31 mouse cellular contexts compared by ENCODE assay signal in the genomic region with DNA sequence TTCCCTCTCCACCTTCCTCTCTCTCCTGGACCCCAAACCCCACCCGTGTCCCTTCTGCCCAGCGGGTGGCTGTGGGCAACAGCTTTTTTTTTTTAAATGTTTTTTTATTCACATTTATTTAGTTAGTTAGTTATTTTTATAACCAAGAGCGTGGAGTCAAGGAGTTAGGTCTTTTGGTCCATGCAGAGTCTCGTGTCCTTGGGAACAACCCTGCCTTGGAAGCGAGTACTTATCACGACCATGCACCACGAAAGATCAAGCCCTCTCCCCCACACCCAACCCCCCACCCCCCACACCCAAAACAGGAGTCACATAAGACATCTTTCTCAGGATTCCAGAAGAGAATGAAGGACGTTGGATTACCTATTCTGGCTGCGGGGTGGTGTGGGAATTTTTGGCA. TPM values are rescaled to one million over a fixed set of nuclear protein-coding genes. Genes with fewer than 3 reads are reported as not detected.
A peak's percentile ranks its signal among the peaks of the same experiment; 100 is the strongest.
DNase-seq lines count a peak whose midpoint lies in the region; ATAC-seq and TF ChIP-seq lines count a peak whose summit lies in the region.
"Not testable (repeated sequence)": the region's sequence is repeated elsewhere in the genome, so short reads cannot be mapped to it uniquely, and the experiment has no call there.
"Had no signal": no experiment of that assay in that cellular context is flagged by ENCODE, and none has a peak within 500 bp of the region (broad histone marks: within the 10 kb centered on the region; RNA-seq: fewer than 3 reads in every experiment).

No protein-coding gene starts in this region.

- not testable (repeated sequence) for TF ChIP-seq EP300 in CH12.LX (IDR thresholded peaks at IDR 0.05; ENCODE audit: low read length)

- intact Hi-C loops in heart, postnatal 10 days (cut with DNase I) = not testable (repeated sequence)

- TF ChIP-seq CTCF in CH12.LX (conservative IDR thresholded peaks at IDR 0.05 in 1 of 2, IDR thresholded peaks at IDR 0.05 in 1 of 2; ENCODE audit: low read depth in 2 of 2, low read length in 2 of 2) = not testable (repeated sequence)

- not testable (repeated sequence) for H3K9me3 ChIP-seq in CH12.LX (replicated peaks; ENCODE audit: low read length); kidney, embryonic 15.5 days (replicated peaks); limb, embryonic 13.5 days

- TF ChIP-seq RAD21 in CH12.LX (IDR thresholded peaks at IDR 0.05; ENCODE audit: low read depth, low read length) = not testable (repeated sequence)

- H3K27me3 ChIP-seq in CH12.LX (replicated peaks); kidney, embryonic 15.5 days; limb, embryonic 13.5 days: not testable (repeated sequence)

- in situ Hi-C loops in CH12.LX (cut with MboI; ENCODE audit: low pct_ligation_motif_present, low pct_unique_long_range_greater_than_20kb, low sequenced_read_pairs) = not testable (repeated sequence)

- DNase-seq in CH12.LX (ENCODE audit: extremely low read depth) = not testable (repeated sequence)
- peak; percentile 62 for DNase-seq in cerebellum, adult 9-10 months
- DNase-seq in heart, adult 9 months (ENCODE audit: low spot score in 2 of 2) = peak; percentile 32 to 35
- DNase-seq in heart, postnatal 10 days = peak; percentile 19 to 21
- peak; percentile 28 for DNase-seq in ovary, adult 18-20 months (ENCODE audit: low spot score)
- peak; percentile 36 for DNase-seq in urinary bladder, adult 2 months (ENCODE audit: low spot score)

- dilution Hi-C loops in CH12.LX (cut with MboI; ENCODE audit: extremely low pct_ligation_motif_present, extremely low pct_unique_long_range_greater_than_20kb, low sequenced_read_pairs) = not testable (repeated sequence)

- ATAC-seq in kidney, embryonic 15.5 days (replicated peaks; ENCODE audit: low FRiP score); limb, embryonic 13.5 days (ENCODE audit: low FRiP score, low read depth): not testable (repeated sequence)

- H3K4me2 ChIP-seq in CH12.LX (ENCODE audit: insufficient read depth, low read depth, poor library complexity, severe bottlenecking) = peak overlapping the region; percentile 85; the same call in 1 of the 2 replicates
- H3K4me2 ChIP-seq in kidney, embryonic 15.5 days = peak overlapping the region; percentile 53; the same call in 1 of the 2 replicates
- H3K4me2 ChIP-seq in limb, embryonic 13.5 days (replicated peaks) = peak overlapping the region; percentile 54

- not testable (repeated sequence) for H3K9ac ChIP-seq in CH12.LX (ENCODE audit: insufficient read depth, low read depth); kidney, embryonic 15.5 days; limb, embryonic 13.5 days

- not testable (repeated sequence) for H3K4me3 ChIP-seq in CH12.LX (replicated peaks in 1 of 3; ENCODE audit: low read depth in 2 of 3, low read length in 2 of 3, poor library complexity in 1 of 3); kidney, embryonic 15.5 days (replicated peaks); limb, embryonic 13.5 days

- H3K27ac ChIP-seq in CH12.LX (ENCODE audit: insufficient read depth, low read depth); kidney, embryonic 15.5 days; limb, embryonic 13.5 days: not testable (repeated sequence)

- not testable (repeated sequence) for H3K36me3 ChIP-seq in CH12.LX (replicated peaks in 1 of 2; ENCODE audit: control insufficient read depth in 1 of 2, insufficient read depth in 1 of 2, low read length in 1 of 2); kidney, embryonic 15.5 days; limb, embryonic 13.5 days

- not testable (repeated sequence) for H3K4me1 ChIP-seq in CH12.LX (ENCODE audit: control insufficient read depth in 1 of 2, insufficient read depth in 2 of 2); kidney, embryonic 15.5 days; limb, embryonic 13.5 days

- 51% methylated on average over 9 of the region's 9 CpGs for whole genome bisulfite sequencing in kidney, embryonic 15.5 days
- 49% methylated on average over 9 of the region's 9 CpGs for WGBS in limb, embryonic 13.5 days

- not testable (repeated sequence) for TF ChIP-seq POLR2A in CH12.LX (IDR thresholded peaks at IDR 0.05; ENCODE audit: low read depth, low read length)

- H3K79me2 ChIP-seq in CH12.LX (replicated peaks; ENCODE audit: control insufficient read depth, extremely low read depth, insufficient read depth, poor library complexity, severe bottlenecking) = not testable (repeated sequence)

RNA-seq across cellular contexts. Expression of a gene that starts 2.4 kb away (rescaled TPM):
- not detected in 2 replicates for total RNA-seq in CH12.LX (2012; rRNA removed)
- total RNA-seq in CH12.LX (2014; rRNA removed) = not detected in 2 replicates
- not detected in 2 replicates for polyA plus RNA-seq in CH12.LX (2012; ENCODE audit: insufficient read length, low read depth)
- not detected for total RNA-seq in heart, postnatal 10 days (2021)
- 0.30 and 0.49 TPM in 2 replicates for polyA plus RNA-seq in kidney, embryonic 15.5 days (2015; fragmentation: Nextera tagmentation; extraction: Ambion mirVana)
- 0.34 and 0.45 TPM in 2 replicates for polyA plus RNA-seq in limb, embryonic 13.5 days (2015; fragmentation: Nextera tagmentation; extraction: Ambion mirVana)
- polyA plus RNA-seq in urinary bladder, adult 2 months (2012; rRNA removed) = 0.04 and 0.10 TPM in 2 replicates
- total RNA-seq: adrenal gland, adult 8-10 months; G1E; gastrocnemius, postnatal 10 days; heart, postnatal 36 days; left cerebral cortex, postnatal 10 days; liver, adult 2 months; megakaryocyte-erythroid progenitor cell, adult 5-6 weeks had no signal
- polyA plus RNA-seq: C2C12; G1E; gonadal fat pad, adult 2 months; large intestine, adult 2 months; liver, adult 2 months; macrophage; midbrain, embryonic 13.5 days; neural tube, embryonic 13.5 days; stomach, embryonic 14.5 days; testis, adult 2 months had no signal

RNA-seq across cellular contexts. Expression of a gene that starts 7.7 kb away (rescaled TPM):
- total RNA-seq in CH12.LX (2012; rRNA removed) (not detected in 2 replicates), CH12.LX (2014; rRNA removed) (not detected in 2 replicates)
- polyA plus RNA-seq in CH12.LX (2012; ENCODE audit: insufficient read length, low read depth) = not detected in 2 replicates
- not detected for total RNA-seq in heart, postnatal 10 days (2021)
- polyA plus RNA-seq in kidney, embryonic 15.5 days (2015; fragmentation: Nextera tagmentation; extraction: Ambion mirVana) = not detected in 2 replicates
- polyA plus RNA-seq in limb, embryonic 13.5 days (2015; fragmentation: Nextera tagmentation; extraction: Ambion mirVana) = not detected in 2 replicates
- polyA plus RNA-seq in urinary bladder, adult 2 months (2012; rRNA removed) = not detected in 2 replicates
- total RNA-seq: adrenal gland, adult 8-10 months; G1E; gastrocnemius, postnatal 10 days; heart, postnatal 36 days; left cerebral cortex, postnatal 10 days; liver, adult 2 months; megakaryocyte-erythroid progenitor cell, adult 5-6 weeks had no signal
- polyA plus RNA-seq: C2C12; embryonic facial prominence, embryonic 10.5 days; forebrain, embryonic 13.5 days; G1E; heart, embryonic 11.5 days; hindbrain, embryonic 13.5 days; intestine, embryonic 16.5 days; kidney, embryonic 16.5 days; large intestine, adult 2 months; liver, adult 2 months; macrophage; midbrain, embryonic 13.5 days; neural tube, embryonic 13.5 days; small intestine, adult 2 months; stomach, embryonic 14.5 days; testis, adult 2 months had no signal

RNA-seq across cellular contexts. Expression of a gene that starts 11.3 kb away (rescaled TPM):
- total RNA-seq in CH12.LX (2012; rRNA removed) (not detected in 2 replicates), CH12.LX (2014; rRNA removed) (not detected in 2 replicates)
- not detected in 2 replicates for polyA plus RNA-seq in CH12.LX (2012; ENCODE audit: insufficient read length, low read depth)
- total RNA-seq in heart, postnatal 10 days (2021) = not detected
- polyA plus RNA-seq in kidney, embryonic 15.5 days (2015; fragmentation: Nextera tagmentation; extraction: Ambion mirVana) = 0.23 TPM in 1 of 2 replicates, not detected in the other
- polyA plus RNA-seq in limb, embryonic 13.5 days (2015; fragmentation: Nextera tagmentation; extraction: Ambion mirVana) = 0.46 and 0.59 TPM in 2 replicates
- polyA plus RNA-seq in urinary bladder, adult 2 months (2012; rRNA removed) = 0.07 TPM in 1 of 2 replicates, not detected in the other
- total RNA-seq: G1E; gastrocnemius, postnatal 10 days; heart, postnatal 36 days; left cerebral cortex, postnatal 10 days; liver, adult 2 months; megakaryocyte-erythroid progenitor cell, adult 5-6 weeks had no signal
- polyA plus RNA-seq: embryonic facial prominence, embryonic 10.5 days; forebrain, embryonic 13.5 days; G1E; gonadal fat pad, adult 2 months; heart, embryonic 11.5 days; hindbrain, embryonic 13.5 days; kidney, embryonic 16.5 days; large intestine, adult 2 months; liver, adult 2 months; macrophage; midbrain, embryonic 13.5 days; neural tube, embryonic 13.5 days; small intestine, adult 2 months; testis, adult 2 months had no signal

RNA-seq across cellular contexts. Expression of a gene that starts 14.4 kb away (rescaled TPM):
- not detected in 2 replicates for total RNA-seq in CH12.LX (2012; rRNA removed)
- total RNA-seq in CH12.LX (2014; rRNA removed) = not detected in 2 replicates
- polyA plus RNA-seq in CH12.LX (2012; ENCODE audit: insufficient read length, low read depth) = not detected in 2 replicates
- total RNA-seq in heart, postnatal 10 days (2021) = not detected
- polyA plus RNA-seq in kidney, embryonic 15.5 days (2015; fragmentation: Nextera tagmentation; extraction: Ambion mirVana) = not detected in 2 replicates
- polyA plus RNA-seq in limb, embryonic 13.5 days (2015; fragmentation: Nextera tagmentation; extraction: Ambion mirVana) = not detected in 2 replicates
- not detected in 2 replicates for polyA plus RNA-seq in urinary bladder, adult 2 months (2012; rRNA removed)
- total RNA-seq: adrenal gland, adult 8-10 months; G1E; gastrocnemius, postnatal 10 days; heart, postnatal 36 days; left cerebral cortex, postnatal 10 days; liver, adult 2 months; megakaryocyte-erythroid progenitor cell, adult 5-6 weeks had no signal
- polyA plus RNA-seq: C2C12; embryonic facial prominence, embryonic 10.5 days; forebrain, embryonic 13.5 days; G1E; gonadal fat pad, adult 2 months; heart, embryonic 11.5 days; hindbrain, embryonic 13.5 days; intestine, embryonic 16.5 days; kidney, embryonic 16.5 days; large intestine, adult 2 months; limb, embryonic 10.5 days; liver, adult 2 months; macrophage; midbrain, embryonic 13.5 days; neural tube, embryonic 13.5 days; small intestine, adult 2 months; stomach, embryonic 14.5 days; testis, adult 2 months had no signal

RNA-seq across cellular contexts. Expression of a gene that starts 17.3 kb away (rescaled TPM):
- total RNA-seq in CH12.LX (2012; rRNA removed) (not detected in 2 replicates), CH12.LX (2014; rRNA removed) (not detected in 2 replicates)
- not detected in 2 replicates for polyA plus RNA-seq in CH12.LX (2012; ENCODE audit: insufficient read length, low read depth)
- total RNA-seq in heart, postnatal 10 days (2021) = not detected
- 0.40 TPM in 1 of 2 replicates, not detected in the other for polyA plus RNA-seq in kidney, embryonic 15.5 days (2015; fragmentation: Nextera tagmentation; extraction: Ambion mirVana)
- polyA plus RNA-seq in limb, embryonic 13.5 days (2015; fragmentation: Nextera tagmentation; extraction: Ambion mirVana) = not detected in 2 replicates
- not detected in 2 replicates for polyA plus RNA-seq in urinary bladder, adult 2 months (2012; rRNA removed)
- total RNA-seq: adrenal gland, adult 8-10 months; G1E; gastrocnemius, postnatal 10 days; heart, postnatal 36 days; left cerebral cortex, postnatal 10 days; liver, adult 2 months; megakaryocyte-erythroid progenitor cell, adult 5-6 weeks had no signal
- polyA plus RNA-seq: C2C12; embryonic facial prominence, embryonic 10.5 days; forebrain, embryonic 13.5 days; G1E; gonadal fat pad, adult 2 months; heart, embryonic 11.5 days; hindbrain, embryonic 13.5 days; kidney, embryonic 16.5 days; large intestine, adult 2 months; limb, embryonic 10.5 days; liver, adult 2 months; macrophage; midbrain, embryonic 13.5 days; neural tube, embryonic 13.5 days; small intestine, adult 2 months; stomach, embryonic 14.5 days; testis, adult 2 months had no signal
